Mouse (Mus musculus) lung, postnatal 0 days (tissue): ENCODE data around the gene Epha5. TPM values are rescaled to one million over a fixed set of nuclear protein-coding genes. Genes with fewer than 3 reads are reported as not detected.

Source experiments
- ATAC-seq: fragments of 200-750 bp; cut with Nextera tagmentation; 2 replicates; pipeline ENCODE4 v1.8.0; 2017; ENCODE audit warnings: moderate library complexity
- DNase-seq: peaks from one replicate; pipeline ENCODE4 v3.0.0-alpha.2; 2016; ENCODE audit warnings: low spot score
- H3K27ac ChIP-seq: fragments of 300-500 bp; sonication (generic); 2 replicates; pipeline ENCODE4 v1.5.1; 2014; ENCODE audit warnings: antibody characterized with exemption, mild to moderate bottlenecking, low read length, mixed read lengths
- H3K27me3 ChIP-seq: fragments of 300-500 bp; sonication (generic); replicated peaks from 2 replicates; pipeline ENCODE4 v1.6.1; 2014; ENCODE audit warnings: low read length, mixed read lengths; ENCODE audit not compliant: insufficient read depth
- H3K36me3 ChIP-seq: fragments of 300-500 bp; sonication (generic); 2 replicates; pipeline ENCODE4 v1.6.1; 2014; ENCODE audit warnings: low read length, mixed read lengths; ENCODE audit not compliant: insufficient read depth
- H3K4me1 ChIP-seq: fragments of 300-500 bp; sonication (generic); 2 replicates; pipeline ENCODE4 v1.6.1; 2014; ENCODE audit warnings: antibody characterized with exemption, low read depth, low read length, mixed read lengths; ENCODE audit not compliant: insufficient read depth
- H3K4me2 ChIP-seq: fragments of 300-500 bp; sonication (generic); replicated peaks from 2 replicates; pipeline ENCODE4 v1.6.1; 2014; ENCODE audit warnings: low read depth, mild to moderate bottlenecking, low read length, moderate library complexity, mixed read lengths
- H3K4me3 ChIP-seq: fragments of 300-500 bp; sonication (generic); 2 replicates; pipeline ENCODE4 v1.5.1; 2014; ENCODE audit warnings: low read depth, low read length
- H3K9ac ChIP-seq: fragments of 300-500 bp; sonication (generic); replicated peaks from 2 replicates; pipeline ENCODE4 v1.6.1; 2014; ENCODE audit warnings: low read depth, mild to moderate bottlenecking
- H3K9me3 ChIP-seq: fragments of 300-500 bp; sonication (generic); 2 replicates; pipeline ENCODE4 v1.6.1; 2016; ENCODE audit warnings: low read length, mixed read lengths
- CTCF ChIP-seq: IDR thresholded peaks from 2 replicates; pipeline ENCODE4 v1.5.1; 2016; ENCODE audit warnings: antibody characterized with exemption, mild to moderate bottlenecking
- EP300 ChIP-seq: IDR thresholded peaks from 2 replicates; pipeline ENCODE4 v1.6.1; 2016; ENCODE audit warnings: antibody characterized with exemption, mild to moderate bottlenecking, control low read depth
- WGBS: fragments of 180-500 bp; shearing (Covaris S2); extraction: QIAGEN DNeasy Blood & Tissue Kit; methylation state at CpG from one replicate; pipeline ENCODE4 v1.1.7; 2014; 5-methylcytosine and 5-hydroxymethylcytosine counted together
- polyA plus RNA-seq: library from polyadenylated mRNA; unstranded; fragments of >200 nt; fragmentation: Nextera tagmentation; extraction: Ambion mirVana; gene quantifications from 2 replicates; pipeline ENCODE4 v1.2.1, GENCODE M21; 2015

Epha5 gene
- polyA plus RNA-seq, 1 experiment from 2014 or later: 0.84 TPM

GRCm38 (mm10) chr5:84318814-84319340, 98.3 kb downstream of the Epha5 start:
- no peak for DNase-seq
- no peak overlapping the region for H3K4me2 ChIP-seq
- H3K9me3 ChIP-seq: no peaks in the 10 kb centered on the region
- H3K9ac ChIP-seq: no peak overlapping the region
- TF ChIP-seq CTCF (no peak), EP300 (no peak)
- no peaks in the 10 kb centered on the region for H3K27me3 ChIP-seq
- no peak for ATAC-seq
- 25% methylated on average over 8 of the region's 8 CpGs for WGBS
- H3K27ac ChIP-seq: no peak overlapping the region
- no peaks in the 10 kb centered on the region for H3K4me1 ChIP-seq
- H3K4me3 ChIP-seq: no peak overlapping the region
- no peaks in the 10 kb centered on the region for H3K36me3 ChIP-seq

GRCm38 (mm10) chr5:84317839-84318238, 99.3 kb downstream of the Epha5 start:
- Histone ChIP-seq H3K9ac (no peak overlapping the region), H3K27ac (no peak overlapping the region), H3K4me3 (no peak overlapping the region), H3K4me2 (no peak overlapping the region), H3K9me3 (no peaks in the 10 kb centered on the region), H3K27me3 (no peaks in the 10 kb centered on the region), H3K4me1 (no peaks in the 10 kb centered on the region), H3K36me3 (no peaks in the 10 kb centered on the region)
- no peak for ATAC-seq
- TF ChIP-seq CTCF (no peak), EP300 (no peak)
- 69% methylated on average over 4 of the region's 4 CpGs for WGBS
- no peak for DNase-seq

- ATAC-seq: no peak
Measured at GRCm38 (mm10) chr5:84313619-84314018, 103.6 kb downstream of the Epha5 start.

GRCm38 (mm10) chr5:84298878-84299736, 118.1 kb downstream of the Epha5 start:
- Histone ChIP-seq H3K27me3 (no peaks in the 10 kb centered on the region), H3K9me3 (no peaks in the 10 kb centered on the region), H3K27ac (no peak overlapping the region), H3K9ac (no peak overlapping the region), H3K4me2 (no peak overlapping the region), H3K4me3 (no peak overlapping the region), H3K36me3 (no peaks in the 10 kb centered on the region), H3K4me1 (no peaks in the 10 kb centered on the region)
- TF ChIP-seq CTCF: no peak
- TF ChIP-seq EP300: no peak
- ATAC-seq (no peak), DNase-seq (no peak)
- 43% methylated on average over 8 of the region's 8 CpGs for WGBS

More at GRCm38 (mm10) chr5:84313619-84314018, 103.6 kb downstream of the Epha5 start:
- WGBS: 75% methylated on average over 4 of the region's 4 CpGs
- no peak overlapping the region for H3K9ac ChIP-seq
- no peak overlapping the region for H3K4me2 ChIP-seq
- no peaks in the 10 kb centered on the region for H3K9me3 ChIP-seq
- no peak overlapping the region for H3K4me3 ChIP-seq
- DNase-seq: no peak
- H3K36me3 ChIP-seq: no peaks in the 10 kb centered on the region
- H3K27me3 ChIP-seq: no peaks in the 10 kb centered on the region
- H3K4me1 ChIP-seq: no peaks in the 10 kb centered on the region
- no peak overlapping the region for H3K27ac ChIP-seq
- TF ChIP-seq EP300 (no peak), CTCF (no peak)

- Histone ChIP-seq H3K4me3 (no peak overlapping the region), H3K36me3 (no peaks in the 10 kb centered on the region), H3K9ac (no peak overlapping the region), H3K9me3 (no peaks in the 10 kb centered on the region), H3K27ac (no peak overlapping the region), H3K27me3 (no peaks in the 10 kb centered on the region), H3K4me2 (no peak overlapping the region), H3K4me1 (no peaks in the 10 kb centered on the region)
- TF ChIP-seq CTCF (no peak), EP300 (no peak)
- no peak for ATAC-seq
- no peak for DNase-seq
- WGBS: 49% methylated on average over 3 of the region's 3 CpGs
Measured at GRCm38 (mm10) chr5:84289429-84289977, 127.7 kb downstream of the Epha5 start.

GRCm38 (mm10) chr5:84281290-84282017, 135.7 kb downstream of the Epha5 start:
- Histone ChIP-seq H3K27me3 (no peaks in the 10 kb centered on the region), H3K4me3 (no peak overlapping the region), H3K9me3 (no peaks in the 10 kb centered on the region), H3K4me2 (no peak overlapping the region), H3K36me3 (no peaks in the 10 kb centered on the region), H3K27ac (no peak overlapping the region), H3K4me1 (no peaks in the 10 kb centered on the region), H3K9ac (no peak overlapping the region)
- TF ChIP-seq CTCF: no peak
- no peak for TF ChIP-seq EP300
- 85% methylated on average over 22 of the region's 22 CpGs for WGBS
- ATAC-seq: no peak
- no peak for DNase-seq
